Mouse (Mus musculus) gastrocnemius, adult 2 months (tissue): Measurements from ENCODE around the gene Dixdc1. TPM values are rescaled to one million over a fixed set of nuclear protein-coding genes. Genes with fewer than 3 reads are reported as not detected.

Experiments
- DNase-seq: peaks from one replicate; pipeline ENCODE4 v3.0.0; 2022
- H3K27ac ChIP-seq: fragments of 200-600 bp; 2 replicates; pipeline ENCODE4 v1.8.1; 2022; ENCODE audit warnings: mild to moderate bottlenecking
- H3K4me3 ChIP-seq: fragments of 200-600 bp; 2 replicates; pipeline ENCODE4 v1.8.1; 2022; ENCODE audit warnings: mild to moderate bottlenecking, moderate library complexity
- CTCF ChIP-seq: fragments of 200-600 bp; IDR thresholded peaks from 2 replicates; pipeline ENCODE4 v1.8.1; 2022; ENCODE audit warnings: antibody characterized with exemption, mild to moderate bottlenecking, moderate library complexity
- intact Hi-C: fragments of 180-260 bp; cut with DNase I; formaldehyde crosslinking; loops from one replicate; pipeline ENCODE4 v1.15.1; 2025
- long read RNA-seq, 2 experiments: library from polyadenylated mRNA; stranded (forward); transcript quantifications; one replicate each; pipeline ENCODE4 v2.0.0; 2021
- total RNA-seq, 2 experiments: library from RNA; stranded (reverse); gene quantifications; 2 replicates each; pipeline ENCODE4 v1.2.3; 2021

Dixdc1 gene
- total RNA-seq: 1 to 10 TPM; 2.6 to 4.7 TPM
- long read RNA-seq, experiment 1, partial matches to known transcripts: 0 of 4 reads
- long read RNA-seq, experiment 1, other reads (novel, unspliced or antisense): 4 of 4 reads
- long read RNA-seq, experiment 2, partial matches to known transcripts: 1 of 3 reads
- long read RNA-seq, experiment 2, other reads (novel, unspliced or antisense): 2 of 3 reads

DNA sequence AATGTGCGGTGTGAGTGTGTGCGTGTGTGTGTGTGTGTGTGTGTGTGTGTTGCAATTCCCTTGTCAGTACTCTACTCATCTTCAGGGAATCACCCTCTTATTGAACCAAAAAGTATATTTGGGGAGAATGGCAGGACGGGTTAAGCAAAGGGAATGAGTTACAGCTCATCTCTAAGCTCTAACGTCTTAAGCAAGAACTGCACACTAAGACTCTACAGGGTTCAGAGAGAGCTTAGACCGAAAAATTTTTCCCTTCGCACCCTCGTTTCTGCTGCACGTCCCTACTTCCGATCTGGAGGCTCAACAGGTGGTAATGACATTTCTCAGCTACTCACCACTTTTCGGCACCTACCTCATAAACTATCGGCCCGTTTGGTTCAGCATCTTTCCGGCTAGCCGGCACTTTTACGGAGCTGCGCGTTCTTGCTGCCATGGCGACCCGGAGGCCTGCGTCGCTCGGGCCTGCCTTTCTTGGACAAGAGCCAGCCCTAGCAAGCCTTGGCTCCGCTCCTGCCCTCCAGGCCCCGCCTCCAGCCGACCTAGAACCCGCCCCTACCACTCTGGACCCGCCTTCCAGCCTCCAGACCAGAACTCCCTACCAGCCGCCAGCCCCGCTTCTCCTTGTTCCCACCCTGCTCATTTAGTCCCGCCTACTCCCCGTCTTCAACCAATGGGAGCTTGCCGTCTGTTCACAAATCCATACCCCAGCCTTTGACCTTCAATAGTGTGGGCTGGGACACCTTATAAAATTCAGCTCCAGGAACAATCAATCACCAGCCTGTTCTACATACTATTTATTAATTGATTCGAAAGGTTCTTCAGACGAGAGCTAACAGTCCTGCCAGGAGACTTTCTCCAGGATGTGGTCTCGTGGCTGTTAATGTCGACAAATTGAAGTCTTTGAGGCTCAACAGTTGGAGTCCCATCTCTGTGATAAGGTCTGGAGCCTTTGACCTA is at the start of gene Dixdc1:
Gene Dixdc1, minus strand, starts transcription at position 604 of the 957 bp plus-strand sequence.
- DNase-seq: peak; percentile 95
- Histone ChIP-seq H3K4me3 (peak within 1 kb of the TSS; percentile 71), H3K27ac (peak within 1 kb of the TSS; percentile 62)
- no peak for TF ChIP-seq CTCF
- intact Hi-C loops: no loop called here

DNA sequence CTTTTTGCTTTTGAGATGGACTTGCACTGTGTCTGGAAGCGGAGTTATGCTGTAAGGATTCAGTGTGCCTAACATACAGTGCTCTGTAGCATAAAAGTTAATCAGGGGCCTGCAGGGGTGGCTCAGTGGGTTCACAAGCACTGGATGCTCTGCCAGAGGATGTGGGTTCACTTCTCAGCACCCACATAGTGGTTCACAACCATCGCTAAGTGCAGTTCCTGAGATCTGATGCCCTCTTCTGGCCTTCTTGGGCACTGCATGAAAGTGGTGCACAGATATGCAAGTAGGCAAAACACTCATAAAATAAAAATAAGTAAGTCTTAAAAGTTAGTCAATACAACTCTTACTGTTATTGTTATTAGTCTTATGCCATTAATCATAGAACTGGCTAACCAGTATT is 42.8 kb upstream of the Dixdc1 start:
- peak; percentile 63 for TF ChIP-seq CTCF
- DNase-seq: peak; percentile 36
- intact Hi-C loops: no loop called here
- Histone ChIP-seq H3K27ac (no peak overlapping the region), H3K4me3 (no peak overlapping the region)

DNA sequence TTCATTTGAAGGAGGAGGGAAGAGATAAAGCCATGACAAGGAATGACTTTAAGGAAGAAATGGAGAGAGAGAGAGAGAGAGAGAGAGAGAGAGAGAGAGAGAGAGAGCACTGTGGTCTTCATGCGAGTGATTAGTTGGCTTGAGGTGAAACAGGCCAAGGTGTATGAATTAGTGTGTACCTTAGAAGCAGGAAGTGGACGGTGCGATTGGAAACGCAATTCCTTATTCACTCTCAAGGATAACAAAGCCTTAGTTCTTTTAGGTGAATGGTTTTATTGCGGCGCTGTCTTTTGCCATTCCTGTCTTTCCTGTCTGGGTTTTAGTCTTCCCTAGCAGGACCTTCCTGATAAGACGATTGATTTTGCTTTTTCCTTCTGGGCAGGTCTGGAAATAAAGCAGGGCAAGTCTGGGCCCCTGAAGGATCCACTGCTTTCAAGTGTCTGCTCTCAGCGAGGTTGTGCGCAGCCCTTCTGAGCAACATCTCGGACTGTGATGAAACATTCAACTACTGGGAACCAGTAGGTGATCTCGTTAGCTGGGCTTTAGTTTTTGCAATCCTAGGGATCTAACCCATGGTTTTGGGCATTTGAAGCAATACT is 36.9 kb upstream of the Dixdc1 start:
- TF ChIP-seq CTCF: no peak
- H3K4me3 ChIP-seq: peak overlapping the region; percentile 93
- H3K27ac ChIP-seq: no peak overlapping the region
- intact Hi-C loops: no loop called here
- DNase-seq: no peak

DNA sequence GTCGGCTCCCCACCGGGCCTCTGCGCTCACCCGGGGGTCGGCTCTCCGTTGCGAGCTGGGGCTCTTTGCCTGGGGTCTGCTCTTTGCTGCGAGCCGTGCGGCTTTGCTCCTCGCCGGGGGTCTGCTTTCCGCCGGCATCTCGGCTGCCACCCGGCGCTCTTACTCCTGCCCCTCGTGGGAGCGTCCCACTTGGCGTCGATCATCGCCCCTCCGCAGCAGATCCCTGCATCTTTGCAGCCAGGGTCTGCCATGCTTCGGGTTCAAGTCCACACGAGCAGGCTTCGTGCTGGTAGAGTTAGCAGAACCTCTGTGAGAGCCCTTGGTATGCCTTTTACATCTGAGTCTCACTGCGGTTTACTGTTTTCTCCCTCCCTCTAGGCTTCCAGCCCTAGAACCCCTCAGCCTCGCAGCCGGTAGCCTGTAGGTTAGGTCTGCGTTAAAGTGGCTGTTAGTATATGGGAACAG is 36.4 kb upstream of the Dixdc1 start:
- no peak for DNase-seq
- Histone ChIP-seq H3K27ac (peak overlapping the region; percentile 88), H3K4me3 (peak overlapping the region; percentile 93)
- TF ChIP-seq CTCF: no peak
- intact Hi-C loops: no loop called here

DNA sequence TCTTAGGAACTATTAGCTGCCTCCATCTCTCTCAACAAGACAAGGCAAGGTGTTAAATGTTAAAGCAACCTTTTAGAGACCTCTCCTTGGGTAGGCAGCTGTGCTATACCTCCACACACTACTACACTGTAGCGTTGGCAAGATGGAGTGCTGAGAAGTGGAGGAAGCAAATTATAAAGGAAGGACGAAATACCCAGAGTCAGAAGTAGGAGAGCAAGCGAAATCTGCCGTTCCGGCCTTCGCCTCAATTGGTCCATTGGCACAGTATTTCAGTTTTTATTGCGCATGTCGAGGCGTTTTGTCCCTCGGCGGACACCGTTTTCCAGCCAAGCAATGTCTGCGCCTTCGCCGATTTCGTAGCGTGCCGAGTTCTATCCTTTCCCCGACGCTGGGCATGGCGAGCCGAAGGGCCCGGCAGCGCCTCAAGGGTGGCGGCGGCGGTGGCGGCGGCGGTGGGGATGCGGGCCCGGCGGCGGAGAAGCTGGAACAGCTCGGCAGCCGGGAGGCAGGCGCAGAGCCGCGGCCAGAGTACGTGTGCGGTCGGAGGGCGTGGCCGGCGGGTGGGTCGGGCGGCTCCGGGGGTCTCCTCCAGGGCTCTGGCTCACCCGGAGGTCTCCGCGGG is 35.8 kb upstream of the Dixdc1 start, which contains the start of the genes Alg9 and 1110032A03Rik:
Gene Alg9, plus strand, starts transcription at position 29 of the 622 bp plus-strand sequence.
Gene 1110032A03Rik, minus strand, starts transcription at position 530 of the 622 bp plus-strand sequence.
- TF ChIP-seq CTCF: 0 out of 2 replicates have a peak, but pooled peaks have one; percentile 4
- H3K4me3 ChIP-seq: peak within 1 kb of the TSS; percentile 93
- peak within 1 kb of the TSS; percentile 88 for H3K27ac ChIP-seq
- DNase-seq: peak; percentile 92
- intact Hi-C loops: no loop called here

DNA sequence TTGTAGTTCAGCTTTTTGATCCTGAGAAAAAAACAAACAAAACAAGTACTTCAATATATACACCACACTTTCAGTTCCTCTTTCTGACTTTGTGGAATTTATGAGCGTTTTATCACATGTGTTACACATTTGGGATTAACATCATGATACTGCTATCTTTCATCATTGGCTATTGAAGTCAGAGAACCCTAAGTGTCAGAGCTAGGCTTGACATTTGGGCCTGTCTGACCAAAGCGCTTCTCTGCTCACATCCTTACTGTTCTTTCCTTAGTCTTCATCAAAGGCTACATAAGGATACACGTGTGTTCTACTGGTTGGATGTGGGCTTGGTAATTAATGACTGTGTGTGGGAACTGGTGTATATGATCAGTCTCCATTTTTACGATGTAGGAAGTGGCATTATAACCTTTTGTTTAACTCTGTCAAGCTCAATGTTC is 34.7 kb upstream of the Dixdc1 start:
- no peak for DNase-seq
- Histone ChIP-seq H3K4me3 (no peak overlapping the region), H3K27ac (no peak overlapping the region; the same call in 1 of the 2 replicates)
- intact Hi-C loops: no loop called here
- TF ChIP-seq CTCF: no peak

DNA sequence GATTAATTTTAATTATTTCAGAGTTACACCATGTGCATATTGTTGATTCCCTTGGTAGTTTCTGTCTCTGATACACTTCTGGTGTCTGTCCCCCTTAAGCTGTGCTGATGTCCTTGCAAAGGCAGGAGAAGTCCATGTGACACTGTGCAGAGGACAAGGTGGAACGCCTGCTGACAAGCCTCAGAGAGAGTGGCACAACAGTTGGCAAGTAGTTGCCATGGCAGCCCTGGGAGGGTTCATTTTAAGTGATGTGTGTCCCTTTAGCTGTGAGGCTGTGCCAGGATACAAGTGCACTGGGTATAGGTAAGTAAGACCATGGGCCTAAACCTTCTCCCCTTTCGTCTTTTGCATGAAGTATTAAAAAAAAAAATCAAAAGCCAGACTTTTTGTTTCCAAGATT is 30.7 kb upstream of the Dixdc1 start:
- Histone ChIP-seq H3K27ac (no peak overlapping the region), H3K4me3 (no peak overlapping the region)
- no peak for DNase-seq
- intact Hi-C loops: no loop called here
- TF ChIP-seq CTCF: no peak

DNA sequence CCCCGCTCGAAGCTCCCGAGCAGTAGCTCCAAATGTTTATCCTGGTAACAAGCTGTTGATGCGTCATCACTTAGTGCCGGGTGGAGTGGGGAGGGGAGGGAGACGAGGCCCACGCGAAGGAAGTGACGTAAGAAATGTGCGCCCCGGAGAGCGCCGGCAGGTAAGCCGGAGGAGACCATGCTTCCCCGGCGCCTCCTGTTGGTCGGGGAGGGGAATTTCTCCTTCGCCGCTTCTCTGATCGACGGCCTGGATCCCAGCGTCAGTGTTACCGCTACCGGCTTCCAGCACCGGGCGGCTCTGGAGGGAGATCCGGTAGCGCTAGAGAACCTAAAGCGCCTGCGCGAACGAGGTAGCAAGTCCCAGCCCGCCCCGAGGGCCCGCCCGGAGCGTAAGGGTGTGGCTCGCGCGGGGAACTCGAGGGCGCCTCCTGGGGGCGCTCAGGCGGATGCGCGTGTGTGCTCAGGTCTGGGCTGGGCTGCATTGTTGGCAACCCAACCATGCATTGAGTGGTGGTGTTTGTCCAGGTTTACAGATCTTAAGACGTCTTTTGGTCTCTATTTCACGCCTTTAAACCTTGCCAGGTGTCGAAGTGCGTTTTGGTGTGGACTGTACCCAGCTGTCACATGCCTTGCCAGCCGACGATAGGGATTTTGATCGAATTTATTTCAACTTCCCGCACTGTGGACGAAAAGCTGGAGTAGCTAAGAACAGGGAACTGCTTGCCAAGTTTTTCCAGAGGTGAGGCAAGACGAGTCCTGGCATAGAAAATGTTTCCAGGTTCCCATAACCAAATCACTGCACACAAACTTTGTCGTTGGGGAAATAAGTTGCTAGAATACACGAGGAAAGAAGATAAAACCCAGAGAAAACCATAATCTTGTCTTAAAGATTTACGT is 29.0 kb upstream of the Dixdc1 start, which contains the start of gene Fdxacb1:
Gene Fdxacb1, plus strand, starts transcription at position 130 of the 896 bp plus-strand sequence.
- DNase-seq: peak; percentile 98
- intact Hi-C loops: loop anchor here (2.0 kb wide), 2 partner anchors 16 to 60 kb away; partner anchors contain the start of gene Hspb2
- TF ChIP-seq CTCF: no peak; the same call in 1 of the 2 replicates
- H3K4me3 ChIP-seq: peak within 1 kb of the TSS; percentile 77
- H3K27ac ChIP-seq: peak within 1 kb of the TSS; percentile 98

DNA sequence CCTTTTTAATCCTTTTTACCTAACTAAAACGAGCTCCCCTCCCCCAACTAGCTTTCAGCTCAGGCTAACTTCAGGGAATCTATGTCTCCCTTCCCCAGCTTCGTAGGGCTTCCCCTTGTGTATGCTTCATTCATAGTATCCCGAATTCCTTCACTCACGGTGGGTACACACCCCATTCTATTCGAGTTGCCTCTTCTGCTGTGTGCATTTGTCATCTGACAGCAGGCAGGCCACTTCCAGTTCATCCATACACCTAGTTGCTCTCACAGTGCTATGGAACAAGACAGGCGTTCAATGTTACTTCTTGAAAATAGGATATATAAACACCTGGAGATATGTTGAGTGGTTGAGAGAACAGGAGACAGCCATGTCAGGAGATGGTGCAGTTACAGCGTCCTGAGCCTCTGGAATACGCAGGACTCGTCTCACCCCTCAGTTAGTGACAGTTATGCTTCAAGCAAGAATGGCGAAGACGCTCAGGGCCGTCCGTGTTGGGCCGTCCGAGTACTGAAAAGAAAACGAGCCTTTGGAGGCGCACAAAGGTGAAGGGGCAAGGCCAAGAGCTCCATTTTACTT is 28.3 kb upstream of the Dixdc1 start:
- intact Hi-C loops: loop anchor here (2.0 kb wide), 2 partner anchors 15 to 59 kb away; partner anchors contain the start of gene Hspb2
- no peak for DNase-seq
- no peak for TF ChIP-seq CTCF
- H3K4me3 ChIP-seq: peak overlapping the region; percentile 77
- peak overlapping the region; percentile 98 for H3K27ac ChIP-seq

DNA sequence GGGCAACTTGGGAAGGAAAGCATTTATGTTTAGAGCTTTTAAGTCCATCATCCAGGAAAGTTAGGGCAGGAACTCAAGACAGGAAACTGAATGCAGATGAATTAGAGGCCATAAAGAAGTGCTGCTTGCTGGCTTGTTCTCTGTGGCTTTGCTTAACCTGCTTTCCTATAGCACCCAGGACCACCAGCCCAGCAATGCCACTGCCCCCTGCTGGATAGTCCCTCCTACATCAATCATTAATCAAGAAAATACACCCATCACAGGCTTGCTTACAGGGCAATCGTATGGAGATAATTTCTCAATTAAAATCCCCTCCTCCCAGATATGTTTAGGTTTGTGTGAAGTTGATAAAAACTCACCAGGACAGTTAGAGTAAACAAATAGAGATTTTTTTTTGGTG is 24.0 kb upstream of the Dixdc1 start:
- Histone ChIP-seq H3K4me3 (no peak overlapping the region), H3K27ac (no peak overlapping the region)
- peak; percentile 48 for DNase-seq
- intact Hi-C loops: no loop called here
- peak; percentile 62 for TF ChIP-seq CTCF
